Mouse (Mus musculus) bone marrow, adult 2 months (tissue): ENCODE results near the gene Panx2. TPM values are rescaled to one million over a fixed set of nuclear protein-coding genes. Genes with fewer than 3 reads are reported as not detected.

ENCODE experiments used
- H3K27ac ChIP-seq: fragments of 200-500 bp; 2 replicates; pipeline ENCODE4 v1.5.1; 2012; ENCODE audit warnings: low read depth, mild to moderate bottlenecking, control low read depth, inconsistent platforms, low read length; ENCODE audit not compliant: control insufficient read depth, poor library complexity, insufficient read depth
- H3K4me1 ChIP-seq: fragments of 200-500 bp; 2 replicates; pipeline ENCODE4 v1.6.1; 2011; ENCODE audit warnings: low read length; ENCODE audit not compliant: control insufficient read depth, insufficient read depth
- H3K4me3 ChIP-seq: fragments of 200-500 bp; replicated peaks from 2 replicates; pipeline ENCODE3; 2011; ENCODE audit warnings: mild to moderate bottlenecking, low read depth, low read length, control low read depth; ENCODE audit not compliant: control insufficient read depth
- CTCF ChIP-seq: fragments of 200-500 bp; IDR thresholded peaks from 2 replicates; pipeline ENCODE4 v1.5.1; 2011; ENCODE audit warnings: low read length, control low read depth; ENCODE audit not compliant: control insufficient read depth, insufficient read depth
- POLR2A ChIP-seq: fragments of 200-500 bp; IDR thresholded peaks from 2 replicates; pipeline ENCODE4 v1.6.1; 2011; ENCODE audit warnings: low read depth, mild to moderate bottlenecking, control low read depth, low read length, borderline replicate concordance; ENCODE audit not compliant: control insufficient read depth
- WGBS: fragments of 180-500 bp; shearing (Covaris S2); methylation state at CpG from one replicate; pipeline ENCODE4 v1.1.7; 2018; 5-methylcytosine and 5-hydroxymethylcytosine counted together
- polyA plus RNA-seq: library from polyadenylated mRNA; stranded (reverse); fragments of >200 nt; gene quantifications from 2 replicates; pipeline ENCODE4 v1.2.4, GENCODE M21; 2011; ENCODE audit warnings: low replicate concordance; ENCODE audit not compliant: missing spikeins, insufficient read depth, insufficient read length

Panx2 gene
- polyA plus RNA-seq, 1 experiment, result 0.45 TPM

DNA sequence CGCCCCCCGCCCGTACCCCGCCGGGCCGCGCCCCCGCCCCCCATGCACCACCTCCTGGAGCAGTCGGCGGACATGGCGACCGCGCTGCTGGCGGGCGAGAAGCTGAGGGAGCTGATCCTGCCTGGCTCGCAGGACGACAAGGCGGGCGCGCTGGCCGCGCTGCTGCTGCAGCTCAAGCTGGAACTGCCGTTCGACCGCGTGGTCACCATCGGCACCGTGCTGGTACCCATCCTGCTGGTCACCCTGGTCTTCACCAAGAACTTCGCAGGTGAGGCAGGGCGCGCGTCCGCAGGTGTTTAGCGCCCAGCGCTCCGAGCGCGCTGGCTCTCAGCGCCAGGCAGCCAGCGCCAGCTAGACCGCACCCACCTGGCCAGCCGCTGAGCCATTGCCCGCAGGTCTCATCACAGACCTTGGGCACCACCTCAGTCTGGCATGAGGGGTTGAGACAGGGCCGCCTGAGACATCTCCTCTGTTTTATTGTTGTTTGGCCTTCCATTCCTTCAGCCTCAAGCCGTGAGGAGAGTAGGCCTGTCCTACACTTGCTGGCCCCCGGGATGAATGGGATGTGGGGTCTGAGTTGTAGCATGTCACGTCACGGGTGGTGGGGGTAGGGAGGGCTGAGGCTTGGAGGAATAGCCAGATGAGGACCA, 623 bp downstream of the Panx2 start:
- WGBS, result 6% methylated on average over 46 of the region's 48 CpGs
- H3K4me3 ChIP-seq, result no peak overlapping the region
- H3K27ac ChIP-seq, result no peak overlapping the region; the same call in 1 of the 2 replicates
- no peaks in the 10 kb centered on the region for H3K4me1 ChIP-seq
- TF ChIP-seq CTCF (no peak), POLR2A (no peak)

DNA sequence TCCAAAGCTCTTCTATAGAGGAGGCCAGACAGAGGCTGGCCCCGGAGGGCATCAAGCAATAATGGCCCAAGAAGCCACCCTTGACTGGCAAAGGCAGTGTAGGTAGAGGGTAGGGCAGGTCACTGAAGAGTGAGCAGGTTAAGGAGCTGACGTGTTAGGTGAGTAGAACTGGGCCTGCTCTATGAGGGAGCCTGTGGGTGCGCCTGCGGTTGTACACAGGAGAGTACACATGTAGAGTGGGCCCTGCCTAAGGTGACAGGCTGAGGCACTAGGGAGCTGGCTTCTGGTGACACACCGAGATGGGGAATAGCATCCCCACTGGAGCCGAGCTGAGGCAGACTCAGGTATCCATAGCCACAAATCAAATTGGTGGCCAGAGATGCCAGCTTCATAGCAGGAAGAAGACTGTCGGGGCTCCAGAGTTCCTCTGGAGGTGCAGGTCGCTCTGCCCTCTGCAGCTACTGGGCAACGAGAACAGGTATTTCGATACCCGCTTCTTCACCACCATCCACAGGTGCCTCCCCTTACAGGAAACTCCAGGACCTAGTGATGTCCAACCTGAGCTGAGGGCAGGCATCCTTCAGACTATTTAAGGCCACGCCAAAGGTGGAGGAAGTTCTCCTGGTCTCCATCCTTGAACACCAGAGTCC, 1.4 kb downstream of the Panx2 start:
- TF ChIP-seq POLR2A, result no peak
- no peak for TF ChIP-seq CTCF
- H3K4me1 ChIP-seq, result no peaks in the 10 kb centered on the region
- 84% methylated on average over 12 of the region's 12 CpGs for WGBS
- H3K27ac ChIP-seq, result no peak overlapping the region
- H3K4me3 ChIP-seq, result no peak overlapping the region

DNA sequence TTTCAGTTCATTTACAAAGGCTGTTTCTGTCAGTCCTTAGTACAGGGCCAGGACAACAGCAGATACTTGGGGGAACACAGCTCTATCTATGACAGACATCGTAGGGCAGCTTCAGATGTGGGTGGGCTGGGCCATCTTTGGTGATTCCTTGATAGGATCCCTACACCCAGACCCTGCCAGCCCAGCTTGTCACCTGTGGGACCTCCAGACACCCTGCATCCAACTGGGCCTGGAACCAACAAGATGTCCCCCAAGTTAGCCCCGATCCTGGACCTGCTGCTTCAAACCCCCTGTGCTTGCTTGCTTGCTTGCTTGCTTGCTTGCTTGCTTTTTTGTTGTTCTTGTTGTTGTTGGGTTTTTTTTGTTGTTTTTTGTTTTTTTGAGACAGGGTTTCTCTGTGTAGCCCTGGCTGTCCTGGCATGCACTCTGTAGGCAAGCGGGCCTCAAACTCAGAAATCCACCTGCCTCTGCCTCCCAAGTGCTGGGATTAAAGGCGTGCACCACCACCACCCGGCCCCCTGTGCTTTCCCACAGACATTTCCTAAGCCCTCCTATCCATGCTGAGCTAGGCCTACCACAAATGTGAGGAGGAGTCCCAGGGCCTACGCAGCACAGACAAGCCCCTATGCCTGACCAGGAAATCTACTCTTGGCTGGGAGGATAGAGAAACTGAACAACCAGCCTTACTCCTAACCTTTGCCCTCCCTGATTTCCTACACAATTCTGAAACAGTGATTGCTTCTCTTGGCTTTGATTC, 2.4 kb downstream of the Panx2 start:
- WGBS, result 78% methylated on average over 6 of the region's 6 CpGs
- no peak for TF ChIP-seq POLR2A
- no peak for TF ChIP-seq CTCF
- Histone ChIP-seq H3K4me3 (no peak overlapping the region), H3K27ac (no peak overlapping the region), H3K4me1 (no peaks in the 10 kb centered on the region)

DNA sequence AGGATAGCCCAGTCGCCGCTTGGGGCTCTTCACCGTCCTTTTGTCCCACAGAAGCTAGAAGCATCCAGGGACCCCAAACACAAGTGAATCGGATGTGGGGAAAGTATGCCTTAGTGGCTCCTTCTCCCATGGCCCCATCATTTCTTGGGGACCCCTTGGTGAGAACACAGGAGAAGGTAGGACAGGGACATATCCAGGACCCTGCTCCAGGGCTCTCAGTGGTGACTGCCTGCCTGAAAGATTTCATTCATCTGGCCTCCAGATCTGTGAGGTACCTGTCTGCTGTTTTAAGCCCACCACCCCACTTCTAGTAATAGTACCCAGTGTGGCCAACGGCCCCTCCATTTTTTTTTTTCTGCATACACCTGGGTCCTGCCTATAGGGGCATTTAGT, 3.0 kb downstream of the Panx2 start:
- no peak overlapping the region for H3K4me3 ChIP-seq
- no peaks in the 10 kb centered on the region for H3K4me1 ChIP-seq
- TF ChIP-seq CTCF (no peak), POLR2A (no peak)
- no peak overlapping the region for H3K27ac ChIP-seq
- WGBS, result 88% methylated on average over 5 of the region's 5 CpGs

DNA sequence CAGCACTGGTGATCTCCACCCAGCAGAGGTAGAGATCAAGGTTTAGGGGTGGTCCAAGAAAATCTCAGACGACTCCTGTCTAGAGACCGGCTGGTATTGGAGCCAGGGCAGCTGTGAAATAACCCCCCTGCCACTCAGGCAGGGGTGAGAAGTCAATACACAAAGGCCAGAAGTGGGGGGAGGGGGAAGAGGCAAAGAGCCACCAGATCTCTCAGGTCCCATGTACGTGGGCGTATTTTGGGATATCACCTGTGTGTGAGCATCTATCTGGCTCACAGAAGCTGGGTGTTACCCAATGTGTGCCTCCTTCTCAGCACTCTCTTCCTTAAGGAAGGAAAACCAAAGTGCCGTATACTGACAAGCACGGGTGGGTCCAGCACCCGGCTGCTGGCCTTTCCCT, 3.5 kb downstream of the Panx2 start:
- H3K4me3 ChIP-seq, result no peak overlapping the region
- TF ChIP-seq POLR2A, result no peak
- TF ChIP-seq CTCF, result no peak
- H3K27ac ChIP-seq, result no peak overlapping the region
- no peaks in the 10 kb centered on the region; the same call in 1 of the 2 replicates for H3K4me1 ChIP-seq
- WGBS, result 82% methylated on average over 7 of the region's 7 CpGs

DNA sequence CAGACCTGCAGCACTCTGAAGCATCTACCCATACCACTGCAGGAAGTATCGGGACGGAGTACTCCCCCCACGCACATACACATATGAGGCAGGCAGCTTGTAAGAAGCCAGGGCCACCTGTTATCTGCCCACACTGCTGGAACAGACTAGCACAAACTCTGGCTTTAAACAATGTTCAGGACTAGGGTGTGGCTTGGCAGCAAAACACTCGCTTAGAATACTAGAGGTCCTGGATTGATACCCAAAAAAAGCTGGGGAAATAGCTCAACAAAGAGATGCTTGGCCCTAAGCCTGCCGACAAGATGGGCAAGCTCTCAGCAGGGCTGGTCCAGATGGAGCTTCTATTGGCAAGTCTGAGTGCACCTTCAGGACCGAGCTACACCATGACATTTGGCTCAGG, 4.0 kb downstream of the Panx2 start:
- no peaks in the 10 kb centered on the region; the same call in 1 of the 2 replicates for H3K4me1 ChIP-seq
- WGBS, result 78% methylated on average over 6 of the region's 6 CpGs
- no peak overlapping the region for H3K4me3 ChIP-seq
- TF ChIP-seq POLR2A (no peak), CTCF (no peak)
- H3K27ac ChIP-seq, result no peak overlapping the region

DNA sequence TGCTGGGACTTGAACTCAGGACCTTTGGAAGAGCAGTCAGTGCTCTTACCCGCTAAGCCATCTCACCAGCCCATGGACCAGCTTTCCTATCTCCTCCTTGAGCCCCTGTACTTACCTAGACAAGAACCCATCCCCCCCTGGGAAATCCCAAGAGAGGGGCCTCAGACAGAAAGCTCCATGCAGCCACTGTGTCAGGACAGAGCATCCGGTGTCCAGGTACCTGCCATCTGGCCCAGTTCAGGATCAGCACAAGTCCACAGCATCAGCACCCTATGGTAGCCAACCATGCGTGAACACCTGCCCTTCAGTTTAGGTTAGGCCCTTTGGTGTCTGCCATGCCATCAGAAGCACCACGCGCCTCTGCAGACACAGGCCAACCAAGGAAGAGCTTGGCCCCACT, 5.4 kb downstream of the Panx2 start:
- TF ChIP-seq CTCF (no peak), POLR2A (no peak)
- H3K27ac ChIP-seq, result no peak overlapping the region
- no peak overlapping the region for H3K4me3 ChIP-seq
- WGBS, result 89% methylated on average over 5 of the region's 5 CpGs
- H3K4me1 ChIP-seq, result no peaks in the 10 kb centered on the region; the same call in 1 of the 2 replicates

DNA sequence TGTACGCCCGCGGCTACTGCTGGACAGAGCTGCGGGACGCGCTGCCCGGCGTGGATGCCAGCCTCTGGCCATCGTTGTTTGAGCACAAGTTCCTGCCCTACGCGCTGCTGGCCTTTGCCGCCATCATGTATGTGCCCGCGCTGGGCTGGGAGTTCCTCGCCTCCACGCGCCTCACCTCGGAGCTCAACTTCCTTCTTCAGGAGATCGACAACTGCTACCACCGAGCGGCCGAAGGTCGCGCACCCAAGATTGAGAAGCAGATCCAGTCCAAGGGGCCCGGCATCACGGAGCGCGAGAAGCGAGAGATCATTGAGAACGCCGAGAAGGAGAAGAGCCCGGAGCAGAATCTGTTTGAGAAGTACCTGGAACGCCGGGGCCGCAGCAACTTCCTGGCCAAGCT, 8.1 kb downstream of the Panx2 start:
- Histone ChIP-seq H3K27ac (no peak overlapping the region), H3K4me3 (no peak overlapping the region), H3K4me1 (no peaks in the 10 kb centered on the region; the same call in 1 of the 2 replicates)
- no peak for TF ChIP-seq CTCF
- no peak for TF ChIP-seq POLR2A
- 24% methylated on average over 35 of the region's 35 CpGs for WGBS
